Mouse (Mus musculus): ENCODE data around the gene Kbtbd6.
A peak's percentile ranks its signal among the peaks of the same experiment; 100 is the strongest.
"Not testable (repeated sequence)": the region's sequence is repeated elsewhere in the genome, so short reads cannot be mapped to it uniquely, and the experiment has no call there.

Kbtbd6 gene

DNA sequence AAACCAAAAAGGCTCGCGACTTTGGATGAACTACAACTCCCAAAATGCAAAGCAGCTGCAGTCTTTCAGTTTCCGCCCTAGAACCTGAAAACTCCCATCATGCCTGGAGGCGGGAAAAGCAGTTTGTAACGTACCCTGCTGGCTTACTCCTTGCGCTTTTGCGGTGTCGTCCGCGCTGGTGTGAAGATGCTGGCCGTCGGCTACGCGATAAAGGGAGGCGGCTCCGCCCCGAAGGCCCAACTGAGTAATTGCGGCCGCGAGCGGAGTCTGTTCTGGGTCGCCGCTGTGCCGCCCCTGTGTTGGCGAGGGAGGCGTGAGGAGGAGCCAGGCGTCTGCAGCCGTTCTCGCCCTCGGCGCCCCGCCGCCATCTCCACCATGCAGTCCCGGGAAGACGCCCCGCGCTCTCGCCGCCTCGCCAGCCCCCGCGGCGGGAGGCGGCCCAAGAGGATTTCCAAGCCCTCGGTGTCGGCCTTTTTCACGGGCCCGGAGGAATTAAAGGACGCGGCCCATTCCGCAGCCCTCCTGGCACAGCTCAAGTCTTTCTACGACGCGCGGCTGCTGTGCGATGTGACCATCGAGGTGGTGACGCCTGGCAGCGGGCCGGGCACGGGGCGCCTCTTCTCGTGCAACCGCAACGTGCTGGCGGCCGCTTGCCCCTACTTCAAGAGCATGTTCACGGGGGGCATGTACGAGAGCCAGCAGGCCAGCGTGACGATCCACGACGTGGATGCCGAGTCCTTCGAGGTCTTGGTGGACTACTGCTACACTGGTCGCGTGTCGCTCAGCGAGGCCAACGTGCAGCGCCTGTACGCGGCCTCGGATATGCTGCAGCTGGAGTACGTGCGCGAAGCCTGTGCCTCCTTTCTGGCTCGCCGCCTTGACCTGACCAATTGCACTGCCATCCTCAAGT, at the start of gene Kbtbd6:
Gene Kbtbd6 (plus strand): TSS at position 155 of the 910 bp plus-strand sequence.
- DNase-seq (ENCODE audit: low read depth, low spot score), result peak; percentile 93

DNA sequence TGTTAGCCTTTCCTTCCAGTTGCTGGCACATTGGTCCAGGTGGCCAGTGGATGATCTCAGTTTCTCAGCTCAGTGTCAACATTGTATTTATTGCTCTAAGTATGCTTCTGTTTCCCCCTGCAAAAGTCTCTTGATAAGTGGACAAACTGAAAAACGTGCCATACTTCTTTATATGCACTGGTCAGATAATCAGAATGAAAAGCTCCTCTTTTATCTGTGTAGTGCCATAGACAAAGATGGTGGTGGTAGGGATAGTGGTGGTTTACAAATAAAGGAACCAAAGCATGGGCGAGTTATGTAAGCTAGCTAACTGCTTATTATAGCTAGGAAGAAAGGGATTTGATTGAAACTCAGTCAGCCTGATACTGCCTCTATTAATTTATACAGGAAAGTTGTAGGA, 44.0 kb upstream of the Kbtbd6 start:
- DNase-seq (ENCODE audit: low read depth, low spot score), result no peak

DNA sequence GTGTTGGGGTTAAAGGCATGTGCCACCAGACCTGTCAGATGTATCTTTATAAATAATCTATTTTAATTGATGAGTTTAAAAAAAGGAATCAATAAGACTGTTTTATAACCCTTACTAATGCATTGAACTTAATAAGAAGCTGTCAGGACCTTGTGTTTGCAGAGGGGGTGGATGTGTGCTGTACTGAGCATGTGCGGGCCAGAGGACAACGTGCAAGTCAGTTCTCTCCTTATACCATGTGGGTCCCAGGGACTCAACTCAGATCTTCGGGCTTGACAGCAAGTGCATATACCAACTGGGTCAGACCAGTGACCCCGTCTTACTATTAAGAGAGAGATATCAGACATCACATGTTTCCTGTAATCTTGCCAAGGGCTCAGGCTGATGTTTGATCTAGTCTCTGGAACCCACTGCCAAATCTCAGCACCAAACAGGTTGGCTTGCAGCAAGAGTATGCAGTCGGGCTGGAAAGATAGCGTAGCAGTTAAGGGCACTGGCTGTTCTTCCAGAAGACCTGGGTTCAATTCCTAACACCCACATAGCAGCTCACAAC, 42.3 kb upstream of the Kbtbd6 start:
- DNase-seq (ENCODE audit: low read depth, low spot score), result no peak

DNA sequence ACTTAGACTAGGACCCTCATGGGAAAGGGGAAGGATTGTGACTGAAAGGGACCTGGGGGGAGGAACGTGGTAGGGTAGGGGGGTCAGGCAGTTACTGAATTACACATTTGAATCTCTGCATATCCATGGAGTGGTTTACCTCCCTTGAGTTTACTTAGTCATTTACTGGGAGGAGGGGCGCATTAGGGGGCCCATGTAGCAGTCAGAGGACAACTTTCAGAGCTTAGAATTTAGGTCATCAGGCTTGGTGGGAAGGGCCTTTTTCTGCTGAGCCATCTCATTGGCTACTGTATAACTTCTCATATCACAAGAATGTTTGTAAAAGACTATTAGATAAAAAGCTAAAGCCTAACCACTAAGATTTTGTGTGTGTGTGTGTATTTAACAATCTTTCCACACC, 41.0 kb upstream of the Kbtbd6 start:
- no peak for DNase-seq (ENCODE audit: low read depth, low spot score)

DNA sequence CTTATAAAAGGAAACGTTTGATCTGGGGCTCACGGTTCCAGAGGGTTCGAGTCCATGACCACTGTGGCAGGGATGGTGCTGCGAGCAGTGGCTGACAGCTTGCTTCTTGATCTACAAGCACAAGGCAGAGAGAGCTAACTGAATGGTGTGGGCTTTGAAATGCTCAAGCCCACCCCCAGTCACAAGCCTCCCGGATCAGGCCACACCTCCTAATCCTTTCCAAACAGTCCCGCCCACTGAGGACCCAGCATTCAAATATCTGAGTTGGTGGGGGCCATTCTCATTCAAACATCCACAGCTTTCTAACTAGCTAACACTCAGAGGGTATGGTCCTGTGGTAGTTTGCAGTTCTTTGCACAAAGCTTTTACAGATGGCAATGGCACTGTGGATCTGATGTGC, 38.5 kb upstream of the Kbtbd6 start:
- DNase-seq (ENCODE audit: low read depth, low spot score), result no peak

DNA sequence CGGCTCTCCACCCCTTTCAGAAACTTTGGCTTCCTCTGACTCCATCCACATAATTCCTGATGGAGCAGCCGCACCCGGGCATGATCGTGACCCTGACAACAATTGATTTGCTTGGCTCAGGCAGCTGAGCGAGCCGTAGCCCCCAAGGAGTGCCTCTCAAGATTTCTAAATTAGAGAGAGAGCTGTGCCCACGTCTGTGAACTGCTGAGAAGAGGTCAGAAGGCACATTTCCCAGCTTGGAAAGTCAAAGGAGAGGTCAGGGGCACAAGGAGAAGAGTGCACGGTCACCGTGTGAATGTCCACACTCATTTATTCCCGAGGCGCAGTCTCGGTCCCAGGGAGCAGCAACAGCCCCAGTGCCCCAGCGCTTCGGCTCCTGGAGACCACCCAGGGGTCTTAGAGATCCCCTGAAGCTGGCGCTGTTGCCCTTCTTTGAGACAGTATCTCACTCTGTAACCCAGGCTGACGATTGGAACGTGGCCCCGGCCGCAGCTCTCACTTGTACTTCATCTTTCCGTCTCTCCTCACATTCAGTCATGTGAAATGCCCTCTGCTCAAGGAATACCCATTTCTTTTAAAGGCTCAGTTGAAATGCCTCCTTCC, 31.5 kb upstream of the Kbtbd6 start:
- DNase-seq (ENCODE audit: low read depth, low spot score), result peak; percentile 25

DNA sequence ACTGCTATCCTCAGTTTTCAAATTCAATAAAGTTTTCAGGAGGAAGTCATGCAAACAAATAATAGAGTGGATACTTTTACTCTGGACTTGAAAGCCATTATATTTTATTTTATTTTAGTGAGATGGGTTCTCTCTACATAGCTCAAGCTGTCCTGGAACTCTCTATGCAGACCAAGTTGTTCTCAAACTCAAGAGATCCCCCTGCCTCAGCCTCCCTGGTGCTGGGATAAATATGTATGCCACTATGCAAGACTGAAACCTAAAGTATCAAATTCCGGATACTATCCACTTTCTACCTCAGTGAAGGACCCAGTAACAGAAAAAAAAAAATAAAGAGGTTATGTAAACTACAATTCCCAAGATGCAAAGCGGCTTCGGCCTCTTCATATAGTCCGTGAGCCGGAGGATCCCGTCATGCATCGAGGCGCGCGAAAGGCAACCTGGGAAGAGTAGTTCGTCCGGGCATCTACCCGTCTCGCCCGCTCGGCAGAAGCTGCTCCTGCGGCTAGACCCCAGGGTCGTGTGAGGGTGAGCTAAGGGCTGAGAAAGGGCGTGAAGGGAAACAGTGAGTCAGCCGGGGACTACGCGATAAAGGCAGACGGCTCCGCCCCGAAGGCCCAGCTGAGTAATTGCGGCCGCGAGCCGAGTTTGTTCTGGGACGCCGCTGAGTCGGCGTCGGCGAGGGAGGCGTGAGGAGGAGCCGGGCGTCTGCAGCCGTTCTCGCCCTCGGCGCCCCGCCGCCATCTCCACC, 25.5 kb upstream of the Kbtbd6 start, which contains the start of gene Kbtbd7:
Gene Kbtbd7 (plus strand): TSS at position 533 of the 751 bp plus-strand sequence.
- DNase-seq (ENCODE audit: low read depth, low spot score), result peak; percentile 94

DNA sequence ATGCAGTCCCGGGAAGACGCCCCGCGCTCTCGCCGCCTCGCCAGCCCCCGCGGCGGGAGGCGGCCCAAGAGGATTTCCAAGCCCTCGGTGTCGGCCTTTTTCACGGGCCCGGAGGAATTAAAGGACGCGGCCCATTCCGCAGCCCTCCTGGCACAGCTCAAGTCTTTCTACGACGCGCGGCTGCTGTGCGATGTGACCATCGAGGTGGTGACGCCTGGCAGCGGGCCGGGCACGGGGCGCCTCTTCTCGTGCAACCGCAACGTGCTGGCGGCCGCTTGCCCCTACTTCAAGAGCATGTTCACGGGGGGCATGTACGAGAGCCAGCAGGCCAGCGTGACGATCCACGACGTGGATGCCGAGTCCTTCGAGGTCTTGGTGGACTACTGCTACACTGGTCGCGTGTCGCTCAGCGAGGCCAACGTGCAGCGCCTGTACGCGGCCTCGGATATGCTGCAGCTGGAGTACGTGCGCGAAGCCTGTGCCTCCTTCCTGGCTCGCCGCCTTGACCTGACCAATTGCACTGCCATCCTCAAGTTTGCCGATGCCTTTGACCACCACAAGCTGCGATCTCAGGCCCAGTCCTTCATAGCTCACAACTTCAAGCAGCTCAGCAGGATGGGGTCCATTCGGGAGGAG, 24.8 kb upstream of the Kbtbd6 start:
- not testable (repeated sequence) for DNase-seq (ENCODE audit: low read depth, low spot score)

DNA sequence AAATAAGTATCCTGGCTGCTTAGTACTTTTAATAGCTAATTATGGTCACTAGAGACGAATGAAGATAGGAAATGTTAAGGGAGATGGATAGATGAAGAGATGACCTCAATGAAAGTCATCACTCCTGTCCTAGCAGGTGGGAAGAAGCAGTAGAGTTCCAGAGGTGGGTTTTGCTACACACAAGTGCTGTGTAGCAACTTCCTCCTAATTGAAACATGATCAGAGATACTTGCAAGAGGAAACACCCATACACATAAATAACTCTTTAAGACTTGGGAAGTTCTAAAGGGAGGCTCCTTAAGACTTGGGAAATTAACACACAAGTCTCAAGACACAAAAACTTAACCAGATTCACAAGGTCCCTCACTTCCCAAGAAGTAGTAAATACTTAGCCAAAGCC, 17.6 kb upstream of the Kbtbd6 start:
- no peak for DNase-seq (ENCODE audit: low read depth, low spot score)

DNA sequence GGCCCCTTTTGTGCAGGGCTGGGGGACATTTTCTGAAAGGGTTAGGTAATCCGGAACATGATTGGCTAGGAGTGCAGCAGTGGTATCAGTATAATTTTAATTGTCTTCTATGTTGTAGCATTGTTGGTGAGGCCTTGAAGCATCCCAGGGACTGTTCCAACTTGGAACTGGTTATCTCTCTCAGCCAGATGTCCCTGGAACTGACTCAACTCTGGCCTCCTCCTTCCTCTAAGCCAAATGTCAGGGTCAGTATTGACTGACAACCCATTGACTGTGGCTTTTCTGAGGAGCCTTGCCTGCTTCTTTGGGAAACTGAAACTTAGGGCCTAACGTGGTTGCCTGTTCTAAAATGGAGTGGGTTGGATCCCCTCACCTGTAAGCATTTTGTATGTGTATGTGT, 11.0 kb upstream of the Kbtbd6 start:
- DNase-seq (ENCODE audit: low read depth, low spot score), result no peak

DNA sequence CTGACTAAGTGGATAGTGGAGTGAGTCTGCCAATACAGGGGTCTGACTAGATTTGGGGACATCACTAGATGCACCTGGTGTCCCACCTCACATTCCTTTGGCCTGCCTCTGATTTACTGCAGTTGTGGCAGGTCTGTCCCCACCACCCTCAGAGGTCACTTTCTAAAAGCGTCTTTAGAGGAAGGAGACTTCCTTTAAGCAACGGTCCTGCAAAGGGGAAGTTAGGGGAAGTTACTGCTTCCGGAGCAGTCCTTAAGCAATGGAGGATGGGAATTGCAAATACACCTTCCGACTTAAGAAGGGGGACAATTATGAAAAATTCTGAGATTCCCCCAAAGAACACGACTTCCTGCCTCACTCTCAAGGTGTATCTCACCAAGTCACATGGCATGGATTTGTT, 10.2 kb upstream of the Kbtbd6 start:
- no peak for DNase-seq (ENCODE audit: low read depth, low spot score)

DNA sequence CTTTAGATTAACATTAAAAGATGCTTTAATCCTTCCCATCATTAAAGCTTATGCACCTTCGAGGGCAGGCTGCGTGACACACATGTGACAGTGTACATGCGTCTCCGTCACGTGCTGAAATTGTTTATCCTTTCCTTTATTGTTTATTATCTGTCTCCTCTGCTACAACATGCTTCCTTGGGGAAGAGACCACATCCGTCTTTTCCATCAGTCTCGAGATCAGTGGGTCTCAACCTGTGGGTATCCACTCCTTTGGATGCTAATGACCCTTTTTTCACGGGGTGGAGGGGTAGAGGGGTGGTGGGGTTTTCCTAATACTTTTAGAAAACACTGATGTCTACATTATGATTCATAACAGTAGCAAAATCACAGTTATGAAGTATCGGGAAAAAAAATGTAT, 7.0 kb upstream of the Kbtbd6 start:
- DNase-seq (ENCODE audit: low read depth, low spot score), result no peak

DNA sequence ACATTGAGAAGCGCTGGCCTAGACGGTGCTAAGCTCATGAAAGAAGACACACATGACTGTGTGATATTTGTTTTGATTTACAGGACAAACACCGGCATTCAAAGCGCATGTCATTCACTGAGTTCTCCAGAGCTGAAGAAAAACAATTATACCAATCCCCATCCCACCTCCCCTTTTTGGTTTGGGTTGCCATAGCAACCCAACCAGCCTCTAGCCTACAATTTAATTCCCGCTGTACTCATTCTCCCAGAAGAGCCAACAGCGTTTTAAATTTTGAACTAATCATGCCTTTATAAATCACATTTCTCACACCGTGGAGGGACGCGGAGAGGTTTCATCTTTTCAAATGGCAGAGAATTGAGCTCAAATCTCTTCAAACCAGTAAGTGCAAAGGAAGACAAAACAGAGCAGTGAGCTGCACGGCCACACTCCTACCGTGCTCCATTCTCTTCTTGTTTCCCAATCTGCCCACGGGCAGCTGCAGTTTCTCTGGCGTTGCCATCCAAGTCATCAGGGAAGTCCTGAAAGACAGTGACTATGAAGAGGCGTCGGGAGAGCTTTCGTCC, 6.5 kb upstream of the Kbtbd6 start:
- peak; percentile 25 for DNase-seq (ENCODE audit: low read depth, low spot score)

DNA sequence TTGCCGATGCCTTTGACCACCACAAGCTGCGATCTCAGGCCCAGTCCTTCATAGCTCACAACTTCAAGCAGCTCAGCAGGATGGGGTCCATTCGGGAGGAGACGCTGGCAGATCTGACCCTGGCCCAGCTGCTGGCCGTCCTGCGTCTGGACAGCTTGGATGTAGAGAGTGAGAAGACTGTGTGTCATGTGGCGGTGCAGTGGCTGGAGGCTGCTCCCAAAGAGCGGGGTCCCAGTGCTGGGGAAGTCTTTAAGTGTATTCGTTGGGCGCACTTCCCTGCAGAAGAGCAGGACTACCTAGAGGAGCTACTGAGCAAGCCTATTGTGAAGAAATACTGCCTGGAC, 928 bp downstream of the Kbtbd6 start:
- DNase-seq (ENCODE audit: low read depth, low spot score), result not testable (repeated sequence)

DNA sequence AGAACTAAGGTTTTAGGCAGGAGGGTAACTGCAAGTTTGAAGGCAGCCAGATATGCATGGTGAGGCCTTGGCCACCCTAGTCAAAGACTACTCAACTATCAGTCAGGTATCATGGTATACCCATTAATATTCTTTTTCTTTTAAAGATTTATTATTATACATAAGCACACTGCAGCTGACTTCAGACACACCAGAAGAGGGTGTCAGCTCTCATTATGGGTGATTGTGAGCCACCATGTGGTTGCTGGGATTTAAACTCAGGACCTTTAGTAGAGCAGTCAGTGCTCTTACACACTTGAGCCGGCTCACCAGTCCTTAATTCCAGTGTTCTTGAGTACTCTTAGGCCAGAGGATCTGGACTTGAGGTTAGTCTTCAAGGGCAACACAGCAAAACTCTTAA, 8.8 kb downstream of the Kbtbd6 start:
- DNase-seq (ENCODE audit: low read depth, low spot score), result no peak

DNA sequence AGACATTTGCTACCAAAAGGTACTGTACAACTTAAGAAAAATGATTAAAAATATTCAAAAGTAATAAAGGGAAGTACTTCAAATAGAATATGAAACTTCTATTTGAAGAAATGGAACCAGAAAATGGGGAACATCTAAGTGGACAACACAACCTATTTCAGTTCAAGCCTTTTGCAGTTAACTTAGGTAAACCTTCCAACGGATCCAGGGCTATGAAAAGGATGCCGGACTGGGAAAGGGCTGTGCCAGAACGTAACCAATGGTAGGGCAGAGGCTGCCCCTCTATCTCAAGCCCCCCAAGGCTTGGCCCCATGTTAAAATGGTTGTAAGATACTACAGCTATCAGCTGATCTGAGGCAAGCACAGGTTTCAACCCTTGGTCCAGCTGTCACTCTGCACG, 9.4 kb downstream of the Kbtbd6 start:
- no peak for DNase-seq (ENCODE audit: low read depth, low spot score)

DNA sequence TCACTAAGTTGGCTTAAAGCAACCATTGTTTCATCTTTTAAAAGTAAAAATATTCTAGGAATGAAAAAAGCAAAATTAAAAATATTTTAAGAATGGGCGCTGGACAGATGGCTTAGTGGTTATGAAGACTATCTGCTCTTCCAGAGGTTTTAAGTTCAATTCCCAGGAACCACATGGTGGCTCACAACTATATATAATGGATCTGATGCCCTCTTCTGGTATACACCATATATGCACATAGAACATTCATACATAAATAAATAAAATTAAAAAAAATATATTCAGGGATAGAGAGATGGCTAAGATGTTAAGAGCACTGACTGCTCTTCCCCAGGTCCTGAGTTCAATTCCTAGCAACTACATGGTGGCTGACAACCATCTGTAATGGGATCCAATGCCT, 14.0 kb downstream of the Kbtbd6 start:
- no peak for DNase-seq (ENCODE audit: low read depth, low spot score)

DNA sequence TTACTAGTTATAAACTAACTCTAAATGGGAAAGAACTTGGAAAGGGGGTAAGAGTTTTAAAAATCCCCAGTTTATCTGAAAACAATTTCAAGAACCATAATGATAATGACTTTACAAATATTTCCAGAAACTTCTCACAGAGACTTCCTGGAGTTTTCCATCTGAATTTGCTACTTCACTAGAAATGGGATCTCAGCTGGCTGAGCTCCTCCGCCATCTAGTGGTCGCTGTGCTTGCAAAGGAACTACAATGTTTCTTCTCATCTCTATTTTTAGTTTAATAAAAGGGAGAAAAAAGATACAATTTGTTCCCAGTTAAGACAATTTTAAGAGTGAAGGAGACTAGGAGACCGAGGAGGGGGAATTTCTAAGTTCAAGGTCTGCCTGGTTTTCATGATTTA, 16.0 kb downstream of the Kbtbd6 start:
- DNase-seq (ENCODE audit: low read depth, low spot score), result peak; percentile 51

DNA sequence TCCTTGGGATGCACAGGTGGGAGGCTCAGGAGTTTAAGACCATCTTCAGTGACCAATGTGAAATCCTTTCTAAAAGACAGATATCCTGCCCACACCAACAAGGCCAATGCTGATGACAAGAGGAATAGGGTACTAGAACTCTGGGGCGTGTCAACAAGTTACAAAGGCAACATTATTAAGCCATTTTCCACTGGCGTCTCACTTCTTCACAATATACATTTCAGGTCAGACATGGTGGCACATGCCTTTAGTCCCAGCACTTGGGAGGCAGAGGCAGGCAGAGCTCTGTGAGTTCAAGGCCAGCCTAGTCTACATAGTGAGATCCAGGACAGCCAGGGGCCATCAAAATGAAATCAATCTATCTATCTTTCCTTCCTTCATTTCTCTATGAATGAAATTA, 21.7 kb downstream of the Kbtbd6 start:
- DNase-seq (ENCODE audit: low read depth, low spot score), result no peak

DNA sequence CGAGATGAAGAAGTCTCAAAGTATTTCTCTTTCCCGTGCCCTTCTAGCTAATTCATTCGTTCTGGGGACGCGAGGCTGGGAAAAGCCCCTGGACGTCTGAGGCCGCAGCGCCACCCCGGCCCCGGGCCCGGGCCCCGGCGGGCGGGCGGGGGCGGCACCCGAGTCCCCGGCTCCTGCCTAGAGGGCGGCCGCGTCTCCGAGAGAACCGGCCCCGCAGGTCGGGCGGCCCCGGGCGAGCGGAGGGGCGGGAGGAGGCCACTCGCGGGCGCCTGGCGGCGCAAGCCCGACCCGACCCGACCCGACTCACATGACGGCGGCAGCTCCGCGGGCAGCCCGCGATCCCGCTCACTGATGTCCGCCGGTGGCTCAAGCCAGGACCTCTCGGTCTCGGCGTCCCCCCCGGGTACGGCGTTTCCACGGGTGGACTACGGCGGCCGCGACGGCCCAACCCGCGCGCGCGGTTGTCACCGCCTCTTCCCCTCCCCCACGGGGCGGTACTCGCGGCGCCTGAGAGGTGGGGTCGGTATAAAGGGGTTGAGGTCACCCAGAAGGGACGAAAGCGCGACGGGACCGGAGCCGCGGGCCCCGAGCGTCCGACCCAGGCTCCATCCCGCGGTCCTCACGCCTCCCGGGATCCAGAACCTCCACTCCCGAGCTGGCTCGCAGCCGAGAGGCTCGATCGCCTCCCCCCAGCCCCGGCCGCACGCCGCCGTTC, 29.1 kb downstream of the Kbtbd6 start, which contains the start of gene Elf1:
Gene Elf1 (plus strand): TSS at position 571 of the 715 bp plus-strand sequence.
- peak; percentile 92 for DNase-seq (ENCODE audit: low read depth, low spot score)
